Mouse (Mus musculus): ENCODE measurements around the gene H2-Q7. TPM values are rescaled to one million over a fixed set of nuclear protein-coding genes. Genes with fewer than 3 reads are reported as not detected.
"Not testable (repeated sequence)": the region's sequence is repeated elsewhere in the genome, so short reads cannot be mapped to it uniquely, and the experiment has no call there.

H2-Q7 gene
- polyA plus RNA-seq, 1 experiment from 2014 or later = 4.7 TPM

DNA sequence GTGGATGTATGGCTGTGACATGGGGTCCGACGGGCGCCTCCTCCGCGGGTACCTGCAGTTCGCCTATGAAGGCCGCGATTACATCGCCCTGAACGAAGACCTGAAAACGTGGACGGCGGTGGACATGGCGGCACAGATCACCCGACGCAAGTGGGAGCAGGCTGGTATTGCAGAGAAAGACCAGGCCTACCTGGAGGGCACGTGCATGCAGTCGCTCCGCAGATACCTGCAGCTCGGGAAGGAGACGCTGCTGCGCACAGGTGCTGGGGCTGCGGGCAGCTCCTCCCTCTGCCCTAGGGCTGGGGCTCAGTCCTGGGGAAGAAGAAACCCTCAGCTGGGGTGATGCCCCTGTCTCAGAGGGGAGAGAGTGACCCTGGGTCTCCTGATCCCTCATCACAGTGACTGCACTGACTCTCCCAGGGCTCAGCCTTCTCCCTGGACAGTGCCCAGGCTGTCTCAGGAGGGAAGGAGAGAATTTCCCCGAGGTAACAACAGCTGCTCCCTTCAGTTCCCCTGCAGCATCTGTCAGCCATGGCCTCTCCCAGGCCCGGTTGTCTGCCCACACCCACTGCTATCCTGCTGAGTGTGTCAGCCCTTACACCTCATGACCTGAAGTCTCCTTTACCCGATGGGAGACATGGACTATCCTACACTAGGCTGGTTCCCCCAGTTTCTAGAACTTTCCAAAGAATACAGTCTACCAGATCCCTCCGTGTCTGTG is 1.1 kb downstream of the H2-Q7 start:
- H3K9me3 ChIP-seq (replicated peaks); H3K36me3 ChIP-seq; H3K4me1 ChIP-seq; ATAC-seq (ENCODE audit: low FRiP score); H3K27ac ChIP-seq; H3K9ac ChIP-seq: not testable (repeated sequence)
- Histone ChIP-seq H3K27me3 (peaks cover 20% of the 10 kb centered on the region), H3K4me3 (peak overlapping the region; percentile 50; the same call in 1 of the 2 replicates), H3K4me2 (replicated peaks) (peak overlapping the region; percentile 94)
- WGBS = 44% methylated on average over 27 of the region's 27 CpGs

DNA sequence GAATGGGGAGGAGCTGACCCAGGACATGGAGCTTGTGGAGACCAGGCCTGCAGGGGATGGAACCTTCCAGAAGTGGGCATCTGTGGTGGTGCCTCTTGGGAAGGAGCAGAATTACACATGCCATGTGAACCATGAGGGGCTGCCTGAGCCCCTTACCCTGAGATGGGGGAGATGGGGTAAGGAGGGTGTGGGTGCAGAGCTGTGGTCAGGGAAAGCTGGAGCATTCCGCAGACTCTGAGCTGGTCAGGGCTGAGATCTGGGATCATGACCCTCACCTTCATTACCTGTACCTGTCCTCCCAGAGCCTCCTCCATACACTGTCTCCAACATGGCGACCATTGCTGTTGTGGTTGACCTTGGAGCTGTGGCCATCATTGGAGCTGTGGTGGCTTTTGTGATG is 3.4 kb downstream of the H2-Q7 start:
- H3K36me3 ChIP-seq; H3K4me3 ChIP-seq; H3K9ac ChIP-seq; H3K27ac ChIP-seq; H3K9me3 ChIP-seq (replicated peaks); ATAC-seq (ENCODE audit: low FRiP score); H3K4me2 ChIP-seq (replicated peaks); H3K4me1 ChIP-seq: not testable (repeated sequence)
- H3K27me3 ChIP-seq = peaks cover 17% of the 10 kb centered on the region
- WGBS = 93% methylated on average over 2 of the region's 2 CpGs

DNA sequence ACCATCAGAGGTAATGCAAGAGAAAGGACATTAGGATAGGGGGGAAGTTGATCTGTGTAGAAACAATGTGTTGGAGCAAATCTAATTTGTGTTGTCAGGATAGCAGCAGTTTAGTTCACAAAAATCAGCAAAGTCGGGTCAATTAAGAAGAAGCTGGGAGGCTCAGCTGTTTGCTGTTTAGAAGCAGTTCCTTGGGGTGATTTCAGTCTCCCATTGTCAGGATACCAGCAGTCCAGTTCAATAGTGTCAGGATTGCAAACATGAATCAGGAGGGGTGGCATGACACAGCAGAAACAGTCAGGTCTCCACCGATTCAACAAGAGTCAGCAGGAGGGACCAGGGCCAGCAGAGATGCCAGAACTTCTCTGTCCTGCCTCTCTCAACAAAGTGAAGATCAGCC is 5.6 kb downstream of the H2-Q7 start:
- H3K4me2 ChIP-seq (replicated peaks); H3K27me3 ChIP-seq; H3K9me3 ChIP-seq (replicated peaks); H3K4me1 ChIP-seq; ATAC-seq (ENCODE audit: low FRiP score); H3K36me3 ChIP-seq; H3K4me3 ChIP-seq; H3K27ac ChIP-seq; H3K9ac ChIP-seq: not testable (repeated sequence)
- 83% methylated on average over 2 of the region's 2 CpGs for WGBS

- H3K9me3 ChIP-seq (replicated peaks); ATAC-seq (ENCODE audit: low FRiP score); H3K4me1 ChIP-seq; H3K27ac ChIP-seq; H3K4me2 ChIP-seq (replicated peaks); H3K9ac ChIP-seq; H3K27me3 ChIP-seq; H3K4me3 ChIP-seq; H3K36me3 ChIP-seq: not testable (repeated sequence)
- no CpG with 5 or more reads among the region's 1 CpGs for WGBS
These were observed 19.3 kb downstream of the H2-Q7 start for GRCm38 (mm10) chr17:35458247-35458646.

DNA sequence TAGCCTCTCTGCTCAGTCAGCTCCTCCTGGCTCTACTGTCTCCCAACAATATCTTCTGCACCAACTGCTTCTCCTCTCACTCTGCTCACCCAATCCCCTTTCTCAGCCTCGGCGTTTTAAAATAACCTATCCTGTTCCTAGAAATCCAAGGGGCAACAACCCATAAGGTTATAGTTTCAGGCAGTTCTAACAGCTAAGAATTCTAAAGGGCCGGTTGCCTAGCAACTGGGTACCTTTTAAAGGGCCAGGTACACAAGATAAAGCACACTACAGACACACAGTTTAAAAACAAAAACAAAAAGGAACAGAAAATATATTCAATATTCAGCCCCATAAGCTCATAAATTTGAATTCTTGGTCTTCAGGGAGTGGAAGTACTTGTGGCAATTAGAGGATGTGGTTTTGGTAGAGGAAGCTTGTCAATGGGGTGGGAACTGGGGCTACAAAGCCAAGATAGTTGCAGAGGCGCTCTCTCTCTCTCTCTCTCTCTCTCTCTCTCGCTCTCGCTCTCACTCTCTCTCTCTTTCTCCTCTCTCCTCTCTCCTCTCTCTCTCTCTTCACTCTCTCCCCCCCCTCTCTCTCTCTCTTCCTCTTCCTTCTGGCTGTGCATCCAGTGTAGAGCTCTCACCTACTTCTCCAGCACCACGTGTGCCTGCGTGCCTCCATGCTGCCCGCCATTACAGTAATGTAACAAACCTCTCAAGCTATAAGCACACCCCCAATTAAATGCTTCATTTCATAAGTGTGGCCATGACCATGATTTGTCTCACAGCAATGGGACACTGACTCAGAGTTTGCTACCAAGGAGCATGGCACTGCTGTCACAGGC is 21.8 kb downstream of the H2-Q7 start:
- ATAC-seq (ENCODE audit: low FRiP score); H3K9me3 ChIP-seq (replicated peaks); H3K9ac ChIP-seq; H3K4me1 ChIP-seq; H3K27ac ChIP-seq; H3K4me3 ChIP-seq; H3K27me3 ChIP-seq; H3K4me2 ChIP-seq (replicated peaks); H3K36me3 ChIP-seq: not testable (repeated sequence)
- 45% methylated on average over 2 of the region's 9 CpGs for WGBS

GRCm38 (mm10) chr17:35465651-35466050 is 26.7 kb downstream of the H2-Q7 start:
- not testable (repeated sequence) for H3K9ac ChIP-seq; H3K36me3 ChIP-seq; H3K4me3 ChIP-seq; H3K27ac ChIP-seq; H3K9me3 ChIP-seq (replicated peaks); H3K4me2 ChIP-seq (replicated peaks); H3K4me1 ChIP-seq; ATAC-seq (ENCODE audit: low FRiP score)
- 5% methylated on average over 8 of the region's 8 CpGs for WGBS
- peaks cover 24% of the 10 kb centered on the region for H3K27me3 ChIP-seq

DNA sequence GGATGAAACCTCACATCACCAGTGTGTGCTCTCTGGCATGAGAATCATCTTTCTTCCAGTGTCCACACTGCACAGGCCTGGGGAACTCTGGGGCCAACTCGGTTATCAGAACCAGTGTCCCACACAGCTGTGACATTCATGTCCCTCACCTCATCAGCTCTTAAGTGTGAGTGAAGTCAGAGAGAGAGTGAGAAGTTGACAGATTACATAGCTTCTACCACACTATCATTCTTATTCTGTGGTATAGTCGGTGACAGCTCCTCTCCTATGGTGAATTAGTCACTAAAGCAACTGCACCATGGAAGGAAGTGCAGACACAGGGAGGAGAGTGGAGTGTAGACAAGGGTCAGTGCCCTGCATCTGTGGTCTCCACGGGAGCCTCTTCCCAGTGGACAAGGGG is 30.0 kb downstream of the H2-Q7 start:
- Histone ChIP-seq H3K4me1 (peaks cover 10% of the 10 kb centered on the region), H3K27me3 (peaks cover 31% of the 10 kb centered on the region)
- 69% methylated on average over 3 of the region's 3 CpGs for WGBS
- not testable (repeated sequence) for H3K4me3 ChIP-seq; ATAC-seq (ENCODE audit: low FRiP score); H3K27ac ChIP-seq; H3K36me3 ChIP-seq; H3K9me3 ChIP-seq (replicated peaks); H3K4me2 ChIP-seq (replicated peaks); H3K9ac ChIP-seq

DNA sequence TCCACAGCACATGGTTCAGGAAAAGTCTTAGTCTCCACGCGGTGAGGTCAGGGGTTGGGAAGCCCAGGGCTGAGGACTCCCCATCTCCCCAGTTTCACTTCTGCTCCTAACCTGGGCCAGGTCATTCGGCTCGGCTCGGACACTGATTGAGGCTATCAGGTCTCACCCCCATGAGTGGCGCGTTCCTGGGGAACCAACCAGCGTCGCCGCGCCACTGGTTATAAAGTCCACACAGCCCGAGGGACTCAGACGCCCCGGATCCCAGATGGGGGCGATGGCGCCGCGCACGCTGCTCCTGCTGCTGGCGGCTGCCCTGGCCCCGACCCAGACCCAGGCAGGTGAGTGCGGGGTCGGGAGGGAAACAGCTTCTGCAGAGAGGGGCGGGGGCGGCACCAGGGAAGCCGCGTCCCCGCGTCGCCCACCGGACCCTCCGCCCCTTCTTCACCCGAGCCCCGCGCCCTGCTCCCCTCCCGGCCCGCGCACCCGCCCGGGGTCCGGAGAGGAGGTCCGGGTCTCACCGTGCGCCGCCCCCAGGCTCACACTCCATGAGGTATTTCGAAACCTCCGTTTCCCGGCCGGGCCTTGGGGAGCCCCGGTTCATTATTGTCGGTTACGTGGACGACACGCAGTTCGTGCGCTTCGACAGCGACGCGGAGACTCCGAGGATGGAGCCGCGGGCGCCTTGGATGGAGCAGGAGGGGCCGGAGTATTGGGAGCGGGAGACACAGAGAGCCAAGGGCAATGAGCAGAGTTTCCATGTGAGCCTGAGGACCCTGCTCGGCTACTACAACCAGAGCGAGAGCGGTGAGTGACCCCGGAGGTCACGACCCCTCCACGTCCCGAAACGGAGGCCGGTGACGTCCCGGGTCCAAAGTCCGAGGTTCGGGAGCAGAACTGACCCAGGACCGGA is 31.1 kb downstream of the H2-Q7 start, which contains the start of gene H2-Q10:
TSS of gene H2-Q10 (plus strand) at position 248 of the 910 bp plus-strand sequence.
- 2% methylated on average over 69 of the region's 80 CpGs for WGBS
- no peak within 1 kb of the TSS for H3K27ac ChIP-seq
- ATAC-seq (ENCODE audit: low FRiP score) = no peak
- peaks cover 10% of the 10 kb centered on the region for H3K4me1 ChIP-seq
- no peaks in the 10 kb centered on the region for H3K36me3 ChIP-seq
- peak within 1 kb of the TSS; percentile 80 for H3K4me2 ChIP-seq (replicated peaks)
- peak within 1 kb of the TSS; percentile 44 for H3K4me3 ChIP-seq
- peaks cover 31% of the 10 kb centered on the region for H3K27me3 ChIP-seq
- H3K9me3 ChIP-seq (replicated peaks) = no peaks in the 10 kb centered on the region
- peak within 1 kb of the TSS; percentile 47 for H3K9ac ChIP-seq

- H3K9me3 ChIP-seq (replicated peaks) = no peaks in the 10 kb centered on the region
- ATAC-seq (ENCODE audit: low FRiP score) = no peak
- H3K9ac ChIP-seq = no peak overlapping the region
- H3K27ac ChIP-seq = no peak overlapping the region
- no peaks in the 10 kb centered on the region for H3K36me3 ChIP-seq
- no peak overlapping the region for H3K4me2 ChIP-seq (replicated peaks)
- no peak overlapping the region for H3K4me3 ChIP-seq
- no peaks in the 10 kb centered on the region for H3K4me1 ChIP-seq
- WGBS = under 1% methylated on average over 9 of the region's 9 CpGs
- H3K27me3 ChIP-seq = no peaks in the 10 kb centered on the region
These were observed 45.1 kb downstream of the H2-Q7 start for GRCm38 (mm10) chr17:35484066-35484465.

DNA sequence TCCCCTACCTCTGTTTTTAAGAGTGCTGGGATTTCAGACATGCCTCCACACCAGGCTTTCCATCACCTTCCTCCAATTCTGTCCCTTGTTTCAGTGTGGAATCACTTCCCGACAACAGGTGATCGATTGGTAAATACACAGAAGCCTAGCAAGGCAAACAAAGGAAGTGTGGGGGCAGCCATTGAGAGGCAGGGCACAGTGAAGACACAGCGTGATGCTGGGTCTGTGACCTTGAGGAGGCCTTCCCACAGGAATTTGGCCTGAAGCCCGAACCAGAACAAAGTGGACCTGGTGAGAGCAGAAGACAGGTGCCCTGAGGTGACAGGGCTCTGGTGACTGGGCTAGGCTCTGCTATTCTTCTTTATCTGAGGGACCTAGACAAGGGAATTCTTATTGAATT is 46.7 kb downstream of the H2-Q7 start:
- 15% methylated on average over 4 of the region's 4 CpGs for WGBS
- no peaks in the 10 kb centered on the region for H3K27me3 ChIP-seq
- no peak overlapping the region for H3K27ac ChIP-seq
- no peak overlapping the region for H3K9ac ChIP-seq
- no peaks in the 10 kb centered on the region for H3K36me3 ChIP-seq
- no peak overlapping the region for H3K4me2 ChIP-seq (replicated peaks)
- no peak for ATAC-seq (ENCODE audit: low FRiP score)
- H3K4me3 ChIP-seq = no peak overlapping the region
- H3K9me3 ChIP-seq (replicated peaks) = no peaks in the 10 kb centered on the region
- peaks cover 3% of the 10 kb centered on the region; the same call in 1 of the 2 replicates for H3K4me1 ChIP-seq

DNA sequence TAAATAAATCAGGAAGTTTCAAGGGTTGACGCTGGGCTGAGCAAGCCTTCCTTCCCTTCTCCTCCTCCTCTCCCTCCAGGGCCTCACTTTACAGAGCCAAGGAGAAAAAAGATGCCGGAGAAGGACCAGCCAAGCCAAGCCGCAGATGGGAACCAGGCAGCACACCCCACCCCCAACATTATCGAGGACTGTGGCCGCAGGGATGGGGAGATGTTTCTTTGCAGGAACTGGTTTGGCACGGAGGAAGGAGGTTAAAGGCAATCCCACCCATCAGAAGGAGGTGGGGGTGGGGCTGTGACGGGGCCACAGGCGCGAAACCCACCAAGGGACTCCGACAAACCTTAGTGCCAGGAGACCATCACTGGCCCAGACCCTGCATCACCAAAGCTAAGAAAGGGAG is 47.8 kb downstream of the H2-Q7 start:
- Histone ChIP-seq H3K36me3 (no peaks in the 10 kb centered on the region), H3K4me2 (replicated peaks) (no peak overlapping the region)
- ATAC-seq (ENCODE audit: low FRiP score) = no peak

DNA sequence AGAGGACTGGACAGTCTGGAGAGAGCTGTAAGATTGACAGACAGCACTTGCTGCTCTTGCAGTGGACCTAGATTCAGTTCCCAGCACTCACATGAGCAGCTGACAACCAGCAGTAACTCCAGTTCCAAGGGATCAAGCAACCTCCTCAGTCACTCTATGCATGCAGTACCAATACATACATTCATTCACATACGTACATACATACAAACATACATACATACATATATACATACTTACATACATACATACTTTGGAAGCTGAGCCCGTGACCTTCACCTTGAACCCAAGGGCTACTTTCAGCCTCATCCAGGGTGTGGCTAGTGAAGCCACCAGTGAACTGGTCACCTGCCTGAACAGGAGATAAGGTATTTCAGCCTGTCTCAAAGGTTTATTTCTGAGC is 49.1 kb downstream of the H2-Q7 start:
- WGBS = 97% methylated on average over 2 of the region's 2 CpGs
- H3K9me3 ChIP-seq (replicated peaks) = no peaks in the 10 kb centered on the region
- no peak for ATAC-seq (ENCODE audit: low FRiP score)
- no peaks in the 10 kb centered on the region for H3K36me3 ChIP-seq
- H3K27ac ChIP-seq = no peak overlapping the region
- H3K4me1 ChIP-seq = peaks cover 3% of the 10 kb centered on the region; the same call in 1 of the 2 replicates
- no peak overlapping the region for H3K4me3 ChIP-seq
- H3K27me3 ChIP-seq = no peaks in the 10 kb centered on the region
- H3K9ac ChIP-seq = no peak overlapping the region
- no peak overlapping the region for H3K4me2 ChIP-seq (replicated peaks)

More for the DNA sequence above, 47.8 kb downstream of the H2-Q7 start:
- Histone ChIP-seq H3K9me3 (replicated peaks) (no peaks in the 10 kb centered on the region), H3K4me1 (peaks cover 3% of the 10 kb centered on the region; the same call in 1 of the 2 replicates), H3K4me3 (no peak overlapping the region), H3K9ac (no peak overlapping the region), H3K27me3 (no peaks in the 10 kb centered on the region), H3K27ac (no peak overlapping the region)
- 63% methylated on average over 10 of the region's 10 CpGs for WGBS
